Mouse (Mus musculus) CD4-positive, CD25-positive, alpha-beta regulatory T cell, adult 9 weeks (primary cell): ENCODE data around the gene Tcte2. TPM values are rescaled to one million over a fixed set of nuclear protein-coding genes. Genes with fewer than 3 reads are reported as not detected.

Source experiments
- polyA plus RNA-seq: library from polyadenylated mRNA; unstranded; fragments of 100-300 nt; shearing (Covaris generic); gene quantifications from one replicate; pipeline ENCODE4 v1.2.1, GENCODE M21; 2017

Gene Tcte2
- polyA plus RNA-seq: not detected

GRCm38 (mm10) chr17:13761179-13761913 lies at the start of gene Tcte2:
Gene Tcte2, minus strand, starts transcription at chr17:13761825.

GRCm38 (mm10) chr17:13759853-13760627 lies 1.6 kb downstream of the Tcte2 start, which contains the start of gene Afdn:
Gene Afdn, plus strand, starts transcription at chr17:13760539.

Other genes starting within 250 kb of the Tcte2 start
- gene Afdn, start 1.3 kb downstream of the Tcte2 start, polyA plus RNA-seq: 2.4 TPM
- gene Gm7168, start 186.5 kb upstream of the Tcte2 start, polyA plus RNA-seq: not detected
- gene Gm7356, start 241.9 kb upstream of the Tcte2 start, polyA plus RNA-seq: not detected